Mouse (Mus musculus): ENCODE results near the gene Soga3.

DNA sequence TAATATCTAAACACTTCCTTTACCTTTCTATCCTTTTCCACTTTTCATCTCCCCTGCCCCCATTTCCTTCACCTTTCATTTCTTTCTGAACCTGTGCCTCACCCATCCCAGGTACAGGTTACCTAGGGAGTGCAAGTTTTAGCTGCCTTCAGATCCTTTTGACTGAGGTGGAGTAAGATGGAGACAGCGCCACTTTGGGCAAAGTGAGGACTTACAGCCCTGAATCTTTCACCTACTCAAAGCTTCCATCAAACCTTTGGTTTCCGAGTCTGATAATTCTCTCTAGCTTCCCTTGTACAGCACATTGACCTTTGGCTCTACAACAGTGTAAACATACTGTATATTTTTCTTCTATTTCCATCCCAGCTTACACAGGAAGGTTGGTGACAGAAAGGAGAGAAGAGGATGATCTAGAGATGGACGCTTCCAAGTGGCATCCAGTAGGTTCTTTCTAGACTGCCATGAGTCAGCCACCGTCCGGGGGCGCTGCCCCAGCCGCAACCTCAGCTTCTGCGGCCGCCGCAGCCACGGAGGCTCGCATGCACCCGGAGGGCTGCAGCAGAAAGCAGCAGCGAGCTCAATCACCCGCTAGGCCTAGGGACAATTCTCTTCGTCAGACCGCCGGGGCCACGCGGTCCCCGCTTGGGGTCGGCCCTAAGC, 2.7 kb downstream of the Soga3 start:
- TF ChIP-seq CTCF (IDR thresholded peaks at IDR 0.05; ENCODE audit: borderline replicate concordance, insufficient read depth, low read length): no peak
- no peak for TF ChIP-seq POLR2A (IDR thresholded peaks at IDR 0.05; ENCODE audit: low read depth, low read length)

All from embryonic fibroblast, embryonic 13.5 days (primary cell).